Mouse (Mus musculus) cerebellum, adult 2 months (tissue): Measurements from ENCODE around the gene Add1.
"Not testable (repeated sequence)": the region's sequence is repeated elsewhere in the genome, so short reads cannot be mapped to it uniquely, and the experiment has no call there.

Experiments
- CTCF ChIP-seq: fragments of 200-500 bp; IDR thresholded peaks from 2 replicates; pipeline ENCODE4 v1.5.1; 2011; ENCODE audit warnings: low read depth, mild to moderate bottlenecking, control low read depth, low read length, moderate library complexity, borderline replicate concordance; ENCODE audit not compliant: insufficient read depth
- POLR2A ChIP-seq: fragments of 200-500 bp; IDR thresholded peaks from 2 replicates; pipeline ENCODE4 v1.6.1; 2011; ENCODE audit warnings: low read length, control low read depth, borderline replicate concordance; ENCODE audit not compliant: insufficient read depth

GRCm38 (mm10) chr5:34572568-34572967 is 896 bp upstream of the Add1 start:
- TF ChIP-seq POLR2A, CTCF: not testable (repeated sequence)
